Mouse (Mus musculus) cerebellum, postnatal 36 days (tissue): Measurements from ENCODE around the gene Srd5a3.

Experiments
- DNase-seq, 2 experiments: peaks; one replicate each; pipeline ENCODE4 v3.0.0; 2021 to 2022; ENCODE audit warnings: mixed read lengths in 2 of 2

Srd5a3 gene

GRCm38 (mm10) chr5:76154434-76155165, 14.5 kb downstream of the Srd5a3 start:
- DNase-seq: no peak

DNA sequence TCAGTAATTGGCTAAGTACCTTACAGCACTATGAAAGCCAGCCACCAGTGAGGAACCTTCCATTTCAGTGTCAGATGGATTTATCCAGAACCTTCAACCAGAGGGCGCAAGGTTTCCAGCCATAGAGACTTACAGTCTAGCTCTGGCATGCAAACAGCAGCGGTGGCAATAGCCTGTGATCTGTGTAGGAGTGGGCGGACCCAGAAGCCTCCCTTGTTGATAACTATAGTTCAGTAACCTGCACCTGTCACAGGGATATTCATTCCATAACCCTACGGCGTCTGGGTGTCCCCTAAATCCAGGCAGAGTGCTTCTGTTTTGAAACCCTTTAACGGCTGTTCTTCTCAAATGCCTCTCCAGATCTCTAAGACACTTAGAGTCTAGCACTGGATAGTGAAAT, 19.5 kb downstream of the Srd5a3 start:
- no peak for DNase-seq

DNA sequence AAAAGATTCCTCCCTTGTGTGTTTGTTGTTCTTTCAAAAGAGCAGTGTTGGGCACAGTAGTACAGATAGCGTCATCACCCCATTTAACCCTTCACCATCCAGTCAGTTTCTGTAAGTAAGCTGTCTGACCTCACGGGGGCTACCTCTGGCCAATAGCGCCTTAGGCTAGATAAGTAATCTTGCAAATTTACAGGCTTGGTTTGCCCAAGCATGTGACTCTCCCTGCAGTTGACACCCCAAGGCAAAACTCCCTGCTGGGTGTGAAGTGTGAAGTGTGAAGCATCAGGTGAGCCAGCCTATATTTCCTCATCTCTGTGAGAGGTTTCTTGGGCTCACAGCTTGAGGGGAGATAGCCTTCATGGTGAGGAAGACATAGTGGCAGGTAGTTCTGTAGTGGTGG, 20.0 kb downstream of the Srd5a3 start:
- no peak for DNase-seq

DNA sequence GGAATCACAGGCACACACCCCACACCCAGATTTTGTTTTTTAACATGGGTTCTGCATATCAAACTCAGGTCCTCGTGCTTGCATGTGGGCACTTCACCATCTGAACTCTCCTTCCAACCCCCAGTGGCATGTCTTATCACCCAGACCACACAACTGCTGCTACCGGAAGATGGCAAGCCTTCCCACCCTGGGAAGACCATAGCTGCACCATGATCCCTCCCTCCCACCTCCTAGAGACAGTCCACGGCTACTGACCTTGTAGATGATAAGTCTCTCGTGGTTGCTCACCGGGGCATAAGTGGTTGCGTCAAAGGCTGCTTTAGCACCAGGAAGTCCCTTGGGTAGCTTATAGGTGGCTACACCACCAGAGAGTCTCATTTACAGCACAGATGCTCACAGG, 21.4 kb downstream of the Srd5a3 start:
- no peak for DNase-seq

DNA sequence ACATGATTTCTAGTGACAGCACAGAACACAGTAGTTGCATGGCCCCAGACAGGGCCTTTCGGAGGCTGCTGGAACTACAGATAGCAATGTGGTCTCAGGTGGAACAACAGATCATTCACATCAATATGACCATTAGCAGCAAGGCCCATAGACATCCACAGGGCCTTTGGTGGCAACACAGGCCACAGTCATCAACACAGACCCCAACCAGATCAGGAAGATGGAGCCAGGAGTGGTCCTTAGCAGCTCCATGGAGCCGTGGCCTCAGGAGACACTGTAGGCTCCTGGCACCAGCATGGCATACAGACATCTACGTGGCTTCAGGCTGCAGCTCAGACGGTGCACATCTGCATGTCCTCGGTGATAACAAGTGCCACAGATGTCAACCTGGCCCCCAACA, 22.9 kb downstream of the Srd5a3 start:
- no peak for DNase-seq

GRCm38 (mm10) chr5:76163828-76164390, 23.8 kb downstream of the Srd5a3 start:
- no peak for DNase-seq

DNA sequence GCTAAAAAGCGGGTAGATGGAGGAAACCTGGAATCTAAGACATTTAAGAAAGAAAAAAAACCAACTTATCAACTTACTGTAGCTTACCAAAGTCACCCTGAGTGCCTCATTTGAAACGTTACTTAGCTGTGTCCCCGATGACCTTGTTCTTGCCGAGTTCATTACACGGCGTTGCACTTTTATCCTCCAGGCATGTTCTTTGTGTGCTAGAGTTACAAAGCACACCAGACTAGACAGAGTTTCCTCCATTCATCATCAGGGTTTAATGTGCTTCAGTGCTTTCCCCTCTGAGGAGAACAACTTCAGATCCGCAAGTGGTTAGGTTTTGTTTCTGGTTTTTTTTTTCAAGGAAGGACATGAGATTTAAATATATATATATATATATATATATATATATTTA, 24.8 kb downstream of the Srd5a3 start:
- DNase-seq: no peak

DNA sequence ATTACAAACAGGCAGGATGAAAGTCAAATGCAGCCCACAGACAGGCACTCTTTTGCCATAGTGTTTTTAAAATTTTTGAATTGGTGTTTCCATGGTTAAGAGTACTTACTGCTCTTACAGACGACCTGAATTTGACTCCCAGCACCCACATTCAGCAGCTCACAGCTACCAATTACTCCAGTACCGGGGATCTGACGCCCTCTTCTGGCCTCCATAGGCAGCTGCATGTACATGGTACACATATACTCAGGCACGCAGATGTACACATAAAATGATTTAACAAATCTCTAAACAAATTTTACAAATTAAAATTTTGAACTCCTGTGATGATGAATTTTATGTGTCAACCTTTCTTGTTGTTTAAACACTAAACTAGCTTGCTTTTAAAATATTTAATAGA, 30.5 kb downstream of the Srd5a3 start:
- DNase-seq: no peak

GRCm38 (mm10) chr5:76171039-76171438, 31.0 kb downstream of the Srd5a3 start:
- no peak for DNase-seq

DNA sequence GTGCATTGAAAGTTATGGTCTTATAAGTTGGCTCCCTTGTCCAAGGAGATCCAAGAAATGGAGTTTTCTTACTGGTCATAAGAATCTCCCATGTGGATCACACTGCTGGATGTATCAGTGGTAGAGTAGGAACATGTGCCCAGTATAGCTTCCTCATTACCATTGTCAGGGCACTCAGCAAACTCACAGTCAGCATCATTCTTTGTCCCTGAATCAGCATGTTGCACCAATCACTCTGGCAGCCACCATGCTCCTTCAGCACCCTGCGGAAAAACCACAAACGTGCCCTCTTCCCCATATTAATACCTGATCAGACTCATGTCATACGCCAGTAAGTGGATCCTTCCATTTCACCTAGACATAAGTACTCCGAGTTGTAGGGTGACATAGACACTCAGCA, 35.0 kb downstream of the Srd5a3 start:
- no peak for DNase-seq

DNA sequence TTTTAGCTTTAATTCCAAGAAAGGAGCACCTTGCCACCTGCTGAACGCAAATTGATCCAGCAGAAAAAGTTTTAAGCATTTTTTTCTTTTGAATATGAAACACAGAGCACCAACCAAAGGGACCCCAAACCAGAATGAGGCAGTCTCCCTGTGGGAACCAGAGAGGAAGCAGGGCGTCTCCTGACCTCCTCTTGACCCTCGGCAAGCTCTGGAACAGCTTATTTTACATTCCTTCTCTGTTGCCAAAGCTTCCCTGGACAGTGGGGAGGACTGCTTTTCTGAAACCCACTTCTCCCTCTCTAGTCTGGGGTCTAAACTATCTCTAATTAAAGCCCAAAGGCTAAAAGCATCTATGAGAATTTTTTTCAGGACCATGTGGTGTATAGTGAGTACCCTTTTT, 36.3 kb downstream of the Srd5a3 start:
- no peak for DNase-seq

DNA sequence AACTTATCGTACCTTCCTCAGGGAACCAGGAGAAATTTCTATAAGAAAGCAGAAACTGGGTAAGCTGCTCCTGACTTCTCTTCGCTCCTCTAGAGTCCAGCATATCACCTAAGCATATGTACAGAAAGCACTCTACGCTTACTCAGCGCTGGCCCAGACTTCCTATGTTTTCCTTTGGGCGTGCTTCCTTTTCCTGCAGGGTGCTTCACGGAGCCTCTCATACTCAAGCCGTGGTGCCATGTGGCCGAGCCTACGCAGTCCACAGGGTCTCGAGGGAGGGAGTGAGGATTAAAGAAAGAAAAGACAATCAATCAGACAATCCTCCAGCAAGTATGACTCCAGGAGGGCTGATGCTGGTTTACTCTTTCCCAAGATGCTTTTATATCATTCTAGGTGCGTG, 36.8 kb downstream of the Srd5a3 start:
- no peak for DNase-seq

- no peak for DNase-seq
Measured at GRCm38 (mm10) chr5:76177664-76178063, 37.6 kb downstream of the Srd5a3 start.

DNA sequence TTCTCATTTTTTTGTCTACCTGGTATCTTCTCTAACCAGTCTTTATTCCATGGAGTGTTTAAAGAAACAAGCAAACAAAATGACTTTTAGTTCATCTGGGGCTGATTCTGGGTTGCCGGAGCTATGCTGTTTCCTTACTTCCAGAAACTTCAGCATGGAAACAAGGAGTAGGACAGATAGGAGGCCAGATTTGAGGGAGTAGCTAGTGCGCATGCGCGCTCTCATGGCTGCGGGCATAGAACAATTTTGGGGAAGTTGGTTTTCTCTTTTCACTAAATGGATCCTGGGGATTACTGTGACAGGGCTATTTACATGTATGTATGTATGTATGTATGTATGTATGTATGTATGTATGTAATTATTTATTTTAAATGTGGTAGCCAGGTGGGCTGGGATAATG, 39.1 kb downstream of the Srd5a3 start:
- DNase-seq: no peak

DNA sequence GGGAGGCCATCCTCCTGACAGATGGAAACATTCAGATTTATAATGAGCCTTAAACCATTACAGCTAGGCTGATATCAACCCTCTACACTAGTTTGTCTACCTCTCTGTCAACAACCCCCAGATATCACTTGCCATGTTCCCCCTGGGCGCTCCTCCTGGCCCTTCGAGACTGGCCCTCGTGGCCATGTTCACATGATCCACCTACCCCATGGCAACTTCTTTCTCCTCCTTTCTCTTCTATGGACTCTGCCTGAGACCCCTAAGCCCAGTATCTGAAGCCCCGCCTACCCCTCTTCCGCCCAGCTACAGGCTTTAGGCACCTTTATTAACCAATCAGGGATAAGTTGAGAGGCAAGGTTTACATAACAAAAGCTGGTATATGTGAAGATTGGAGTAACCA, 39.7 kb downstream of the Srd5a3 start:
- no peak for DNase-seq

DNA sequence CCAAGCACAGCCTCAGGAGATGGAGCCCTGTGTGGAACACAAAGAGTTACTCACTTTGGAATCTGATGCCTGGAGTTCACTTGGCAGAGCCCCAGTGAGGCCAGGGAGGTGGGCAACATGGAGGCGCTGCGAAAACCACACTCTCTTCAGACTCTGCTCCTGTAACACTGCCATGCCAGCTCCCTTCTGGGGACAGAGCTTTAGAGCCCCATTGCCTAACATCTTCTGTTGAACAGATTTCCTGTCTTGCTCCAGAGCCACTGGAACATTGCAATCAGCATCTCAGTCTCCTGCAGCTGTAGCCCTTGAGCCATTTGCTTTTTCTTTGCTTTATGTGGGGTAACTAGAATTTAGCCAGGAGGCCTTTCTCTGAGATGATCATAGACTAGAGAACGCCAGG, 42.3 kb downstream of the Srd5a3 start:
- DNase-seq: no peak

DNA sequence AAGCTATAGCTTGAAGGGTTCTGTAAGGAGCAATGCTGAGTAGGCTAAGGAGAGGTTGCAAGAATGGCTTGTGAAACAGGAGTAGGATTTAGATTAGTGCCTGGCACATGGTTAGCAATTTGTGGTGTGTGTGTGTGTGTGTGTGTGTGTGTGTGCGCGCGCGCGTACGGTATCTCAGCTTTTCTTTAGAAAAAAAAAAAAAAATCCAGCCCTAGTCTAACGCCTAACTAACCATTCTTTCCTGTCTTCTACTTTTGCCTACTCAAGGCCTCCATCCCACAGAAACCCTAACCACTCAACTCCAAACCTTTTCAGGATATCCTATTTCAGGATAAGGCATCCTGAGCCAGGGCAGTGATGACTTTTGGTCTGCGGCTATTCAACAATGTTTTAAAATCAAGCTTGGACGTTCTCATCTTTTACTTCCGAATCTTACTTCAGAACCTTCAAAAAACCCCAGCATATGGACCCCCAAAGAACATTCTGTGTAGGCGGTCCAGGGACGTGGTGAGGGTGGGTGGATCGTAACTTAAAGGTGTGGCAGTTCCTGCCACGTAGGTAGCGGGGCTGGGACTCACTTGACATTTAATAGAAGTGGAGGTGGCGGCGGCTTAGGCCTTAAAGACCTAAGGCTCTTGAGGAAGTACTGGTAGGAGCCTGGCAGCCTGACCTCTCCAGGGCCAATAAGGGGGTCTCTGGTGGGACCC, 43.1 kb downstream of the Srd5a3 start:
- DNase-seq: no peak

GRCm38 (mm10) chr5:76183750-76184261, 43.7 kb downstream of the Srd5a3 start, which contains the start of gene Tmem165:
TSS of gene Tmem165 (plus strand) at chr5:76183880.
- peak; percentile 93 to 96 for DNase-seq

DNA sequence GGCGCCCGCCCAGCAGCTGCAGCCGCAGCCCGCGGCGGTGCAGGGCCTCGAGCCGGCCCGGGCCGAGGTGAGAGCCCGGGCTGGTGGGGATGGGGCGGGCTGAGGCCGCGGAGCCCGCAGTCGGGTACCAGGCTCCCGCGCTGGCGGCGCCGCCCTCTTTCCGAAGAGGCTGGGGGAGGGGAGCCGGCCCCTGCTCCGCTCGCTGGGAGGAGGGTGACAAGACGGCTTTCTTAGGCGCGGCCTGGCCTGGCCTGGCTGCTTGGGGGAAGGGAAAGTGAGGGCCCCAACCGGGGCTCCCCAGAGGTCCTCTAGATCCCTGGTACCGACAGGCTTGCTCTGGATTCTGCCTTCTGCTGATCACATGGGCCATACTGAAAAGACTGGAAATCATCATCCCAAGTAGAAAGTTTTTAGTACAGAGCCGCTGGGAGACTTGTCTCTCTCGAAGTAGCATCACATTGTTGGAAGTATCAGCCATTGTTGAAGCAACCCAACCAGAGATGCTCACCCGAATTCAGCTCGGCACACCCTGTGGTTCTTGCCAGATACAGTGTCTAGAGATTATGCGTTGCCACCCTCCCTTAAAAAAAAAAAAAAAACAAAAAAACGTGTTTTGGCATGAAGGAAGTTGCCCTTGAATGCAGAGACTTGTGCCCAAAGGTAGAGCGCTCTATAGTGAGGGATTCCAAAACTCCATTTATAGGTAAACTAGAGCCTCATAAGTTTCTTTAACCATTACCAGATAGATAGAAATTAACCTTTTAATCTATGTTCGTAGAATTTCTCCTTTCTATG, 44.4 kb downstream of the Srd5a3 start:
- peak; percentile 39 to 55 for DNase-seq

GRCm38 (mm10) chr5:76187885-76188284, 47.8 kb downstream of the Srd5a3 start:
- no peak for DNase-seq

- DNase-seq: no peak
Measured at GRCm38 (mm10) chr5:76190609-76191008, 50.5 kb downstream of the Srd5a3 start.

- no peak for DNase-seq
Measured at GRCm38 (mm10) chr5:76193075-76193474, 53.0 kb downstream of the Srd5a3 start.

DNA sequence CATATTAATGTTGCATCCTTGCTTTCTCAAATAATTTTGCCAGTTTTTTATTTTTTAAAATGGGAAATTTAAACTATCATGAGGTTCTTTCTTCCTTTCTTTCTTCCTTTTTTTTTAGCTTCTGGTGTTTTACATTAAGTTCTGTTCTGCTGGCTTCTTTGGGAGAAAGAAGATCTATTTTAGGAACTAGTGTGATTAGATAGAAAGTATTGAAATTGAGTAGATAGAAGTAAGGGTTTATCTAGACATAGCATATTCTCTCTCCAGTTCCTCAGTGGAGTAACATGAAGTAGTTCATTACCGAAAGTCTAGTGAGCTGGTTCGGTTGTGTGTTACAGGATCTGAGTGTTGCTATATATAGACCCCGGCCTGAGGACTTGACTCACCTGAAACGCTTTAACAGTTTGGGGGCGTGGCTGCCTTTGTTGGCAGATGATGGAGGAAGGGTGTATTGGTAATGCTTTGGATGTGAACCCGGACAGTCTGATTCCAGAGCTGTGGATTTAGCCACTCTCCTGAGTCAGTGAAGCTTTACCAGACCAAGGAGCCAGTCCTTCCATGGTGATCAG, 54.4 kb downstream of the Srd5a3 start:
- DNase-seq: no peak
